In genomic region chr12:95388185-95388584, GRCm38 (mm10) we compare ENCODE assay signal across 12 mouse cellular contexts.
DNase-seq lines count a peak whose midpoint lies in the region; ATAC-seq lines count a peak whose summit lies in the region.
"Had no signal": no experiment of that assay in that cellular context is flagged by ENCODE, and none has a peak within 500 bp of the region (broad histone marks: within the 10 kb centered on the region; RNA-seq: fewer than 3 reads in every experiment).

No protein-coding gene starts in this region.

- peak; percentile 83 for DNase-seq in brain, adult 2 months (ENCODE audit: low read depth, low spot score)
- DNase-seq in frontal cortex, adult 2 months (ENCODE audit: extremely low spot score in 1 of 2, low spot score in 1 of 2): peak; percentile 74 to 79
- DNase-seq in layer of hippocampus, postnatal 14 days (ENCODE audit: low spot score in 2 of 2): peak; percentile 43 to 84
- DNase-seq in right cerebral cortex, adult 18-20 months: peak; percentile 59
- no peak for DNase-seq in heart, postnatal 10 days
- DNase-seq in liver: no peak
- DNase-seq in embryo, embryonic 11 days: no peak
- DNase-seq: adrenal gland, postnatal 25 days; cerebellum, adult 11-12 months; heart, postnatal 36 days had no signal

- intact Hi-C loops in heart, postnatal 10 days (cut with DNase I): no loop called here

- ATAC-seq in megakaryocyte progenitor cell, adult 5-6 weeks (replicated peaks; ENCODE audit: poor library complexity): no peak
- ATAC-seq: midbrain, embryonic 15.5 days had no signal

Comparison
In these comparisons a context has a peak if more than half of its experiments do, and no peak if none do; other contexts are left out.
1. DNase-seq: peak in brain, adult 2 months (single experiment), frontal cortex, adult 2 months (2 of 2), layer of hippocampus, postnatal 14 days (2 of 2) and right cerebral cortex, adult 18-20 months (single experiment); none in heart, postnatal 10 days (0 of 2), liver (single experiment) and embryo, embryonic 11 days (single experiment).